Comparison of ENCODE assay signal across 7 mouse cellular contexts in genomic region chr2:11542640-11543039, GRCm38 (mm10). TPM values are rescaled to one million over a fixed set of nuclear protein-coding genes. Genes with fewer than 3 reads are reported as not detected.
DNase-seq lines count a peak whose midpoint lies in the region; ATAC-seq and TF ChIP-seq lines count a peak whose summit lies in the region.

No protein-coding gene starts in this region.

- H3K4me3 ChIP-seq in hindbrain, postnatal 0 days (ENCODE audit: low read length) = no peak overlapping the region
- H3K4me3 ChIP-seq in midbrain, embryonic 12.5 days = no peak overlapping the region
- no peak overlapping the region for H3K4me3 ChIP-seq in small intestine, adult 2 months (ENCODE audit: low read depth, low read length)

- H3K27me3 ChIP-seq in hindbrain, postnatal 0 days (ENCODE audit: insufficient read depth, low read length) = no peaks in the 10 kb centered on the region
- no peaks in the 10 kb centered on the region for H3K27me3 ChIP-seq in midbrain, embryonic 12.5 days
- H3K27me3 ChIP-seq in small intestine, adult 2 months (ENCODE audit: control insufficient read depth, insufficient read depth, low read length) = no peaks in the 10 kb centered on the region

- no peak overlapping the region for H3K27ac ChIP-seq in hindbrain, postnatal 0 days
- H3K27ac ChIP-seq in midbrain, embryonic 12.5 days (replicated peaks) = no peak overlapping the region
- no peak overlapping the region for H3K27ac ChIP-seq in small intestine, adult 2 months (ENCODE audit: insufficient read depth, low read depth, low read length)

- peak; percentile 84 for ATAC-seq in hindbrain, postnatal 0 days
- peak; percentile 42 for ATAC-seq in midbrain, embryonic 12.5 days (ENCODE audit: low FRiP score, low read depth)

- no peak overlapping the region for H3K4me2 ChIP-seq in hindbrain, postnatal 0 days (ENCODE audit: low read depth, low read length)
- no peak overlapping the region for H3K4me2 ChIP-seq in midbrain, embryonic 12.5 days (replicated peaks)

- 77% methylated on average over 1 of the region's 1 CpGs for WGBS in hindbrain, postnatal 0 days
- WGBS in midbrain, embryonic 12.5 days = 77% methylated on average over 1 of the region's 1 CpGs
- WGBS in small intestine, adult 2 months = 55% methylated on average over 1 of the region's 1 CpGs

- H3K9me3 ChIP-seq in hindbrain, postnatal 0 days (ENCODE audit: low read length) = no peaks in the 10 kb centered on the region
- H3K9me3 ChIP-seq in midbrain, embryonic 12.5 days = no peaks in the 10 kb centered on the region

- TF ChIP-seq POLR2A in small intestine, adult 2 months (IDR thresholded peaks at IDR 0.05; ENCODE audit: low read depth, low read length) = no peak

- peak; percentile 77 for TF ChIP-seq CTCF in hindbrain, postnatal 0 days (IDR thresholded peaks at IDR 0.05; ENCODE audit: low read depth)
- peak; percentile 73; the same call in 1 of the 2 replicates for TF ChIP-seq CTCF in small intestine, adult 2 months (IDR thresholded peaks at IDR 0.05; ENCODE audit: extremely low read depth, insufficient read length, insufficient replicate concordance, low read depth, low read length)

- no peaks in the 10 kb centered on the region for H3K36me3 ChIP-seq in hindbrain, postnatal 0 days (ENCODE audit: insufficient read depth, low read length)
- H3K36me3 ChIP-seq in midbrain, embryonic 12.5 days = no peaks in the 10 kb centered on the region
- no peaks in the 10 kb centered on the region for H3K36me3 ChIP-seq in small intestine, adult 2 months (ENCODE audit: control insufficient read depth, insufficient read depth, low read length)

- DNase-seq in ZHBTc4 (ENCODE audit: low read depth, low spot score) = peak; percentile 64
- peak; percentile 70 for DNase-seq in cerebellum, adult 8-10 months
- peak; percentile 46 to 87 for DNase-seq in frontal cortex, adult 2 months (ENCODE audit: extremely low spot score in 1 of 2, low spot score in 1 of 2)
- peak; percentile 73 for DNase-seq in hindbrain, postnatal 0 days (ENCODE audit: low spot score)
- peak; percentile 26 to 40 for DNase-seq in left cerebral cortex, adult 8-10 months (ENCODE audit: low spot score in 2 of 2)

- no peaks in the 10 kb centered on the region for H3K4me1 ChIP-seq in hindbrain, postnatal 0 days (ENCODE audit: insufficient read depth, low read length)
- no peaks in the 10 kb centered on the region for H3K4me1 ChIP-seq in midbrain, embryonic 12.5 days
- H3K4me1 ChIP-seq in small intestine, adult 2 months (ENCODE audit: control insufficient read depth, insufficient read depth, insufficient read length, low read length) = peaks cover 9% of the 10 kb centered on the region; the same call in 1 of the 2 replicates

- H3K9ac ChIP-seq in hindbrain, postnatal 0 days (replicated peaks; ENCODE audit: low read length) = no peak overlapping the region
- no peak overlapping the region for H3K9ac ChIP-seq in midbrain, embryonic 12.5 days (replicated peaks)

RNA-seq across cellular contexts. Expression of gene Pfkfb3, which starts 11.2 kb away (rescaled TPM):
- polyA plus RNA-seq in frontal cortex, adult 2 months (2012; rRNA removed) = 20.1 and 21.5 TPM in 2 replicates
- 15.6 and 21.3 TPM in 2 replicates for total RNA-seq in hindbrain, postnatal 0 days (2014; rRNA removed)
- 18.5 and 19.6 TPM in 2 replicates for polyA plus RNA-seq in hindbrain, postnatal 0 days (2015; fragmentation: Nextera tagmentation; extraction: Ambion mirVana)
- 10 to 100 TPM; 28.1 to 40.4 (median 30.9) TPM for total RNA-seq in left cerebral cortex, adult 8-10 months (2022)
- polyA plus RNA-seq in midbrain, embryonic 12.5 days (2016; fragmentation: Nextera tagmentation; extraction: Ambion mirVana) = 14.9 and 16.3 TPM in 2 replicates
- 14.2 and 15.5 TPM in 2 replicates for polyA plus RNA-seq in small intestine, adult 2 months (2012; rRNA removed)
